Mouse (Mus musculus): Measurements from ENCODE around the gene Synpo2.

DNA sequence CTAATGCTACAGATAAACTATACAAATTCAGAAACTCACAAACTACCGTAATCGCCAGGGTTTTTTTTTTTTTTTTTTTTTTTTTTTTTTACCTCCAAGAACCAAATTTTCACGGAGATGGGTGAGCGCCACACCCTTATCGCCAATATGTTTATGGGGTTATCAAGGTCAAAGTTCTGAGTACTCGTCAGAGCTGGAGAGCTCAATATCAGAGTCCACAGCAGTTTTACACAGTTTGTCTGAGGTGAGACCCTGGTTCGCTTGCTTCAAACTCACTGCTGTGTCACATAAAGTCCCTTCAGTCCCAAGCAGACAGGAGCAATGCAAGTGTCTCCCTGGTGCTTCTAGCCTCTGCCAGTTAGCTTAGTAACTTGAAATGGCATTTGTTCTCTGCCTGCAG lies 60.8 kb downstream of the Synpo2 start:
- no peak for TF ChIP-seq CTCF (IDR thresholded peaks at IDR 0.05; ENCODE audit: insufficient read depth, low read length)
- no peak for TF ChIP-seq POLR2A (IDR thresholded peaks at IDR 0.05; ENCODE audit: borderline replicate concordance, extremely low read depth, low read depth, low read length)
